Mouse (Mus musculus) bone marrow macrophage, adult 2 months (primary cell): ENCODE data around the gene Rnaseh1. TPM values are rescaled to one million over a fixed set of nuclear protein-coding genes. Genes with fewer than 3 reads are reported as not detected.

ENCODE experiments used
- H3K27ac ChIP-seq: 2 replicates; pipeline ENCODE4 v1.5.1; 2012; ENCODE audit warnings: low read depth, low read length; ENCODE audit not compliant: insufficient read depth
- H3K4me1 ChIP-seq: 2 replicates; pipeline ENCODE4 v1.6.1; 2012; ENCODE audit warnings: low read length; ENCODE audit not compliant: control insufficient read depth, insufficient read depth
- H3K4me3 ChIP-seq: 2 replicates; pipeline ENCODE4 v1.5.1; 2012; ENCODE audit warnings: mild to moderate bottlenecking, low read length, moderate library complexity; ENCODE audit not compliant: insufficient read depth
- CTCF ChIP-seq: IDR thresholded peaks from 2 replicates; pipeline ENCODE4 v1.5.1; 2012; ENCODE audit warnings: low read depth, mild to moderate bottlenecking, low read length, moderate library complexity
- POLR2A ChIP-seq: IDR thresholded peaks from 2 replicates; pipeline ENCODE4 v1.6.1; 2012; ENCODE audit warnings: mild to moderate bottlenecking, low read depth, low read length, borderline replicate concordance
- polyA plus RNA-seq: library from polyadenylated mRNA; stranded (reverse); fragments of >200 nt; gene quantifications from 2 replicates; pipeline ENCODE4 v1.2.4, GENCODE M21; 2012; ENCODE audit not compliant: missing spikeins, insufficient read depth, insufficient read length

Rnaseh1 gene
- polyA plus RNA-seq, 1 experiment: 16.0 TPM

- Histone ChIP-seq H3K4me1 (no peaks in the 10 kb centered on the region), H3K4me3 (no peak within 1 kb of the TSS), H3K27ac (no peak within 1 kb of the TSS)
Observed at GRCm38 (mm10) chr12:28623195-28623594, 26.2 kb upstream of the Rnaseh1 start, which contains the start of gene Colec11. Colec11 (minus strand) TSS chr12:28623377.

GRCm38 (mm10) chr12:28624251-28624650 is 25.2 kb upstream of the Rnaseh1 start:
- no peak overlapping the region for H3K27ac ChIP-seq
- no peaks in the 10 kb centered on the region for H3K4me1 ChIP-seq
- no peak overlapping the region for H3K4me3 ChIP-seq
- TF ChIP-seq POLR2A: no peak
- TF ChIP-seq CTCF: no peak

More at GRCm38 (mm10) chr12:28623195-28623594, 26.2 kb upstream of the Rnaseh1 start, which contains the start of gene Colec11:
- TF ChIP-seq POLR2A: no peak

GRCm38 (mm10) chr12:28625407-28625806 is 24.0 kb upstream of the Rnaseh1 start:
- Histone ChIP-seq H3K4me1 (no peaks in the 10 kb centered on the region), H3K4me3 (no peak overlapping the region), H3K27ac (no peak overlapping the region)
- TF ChIP-seq CTCF: no peak
- no peak for TF ChIP-seq POLR2A

- Histone ChIP-seq H3K4me3 (no peak overlapping the region), H3K4me1 (no peaks in the 10 kb centered on the region), H3K27ac (no peak overlapping the region)
- no peak for TF ChIP-seq CTCF
- TF ChIP-seq POLR2A: no peak
Observed at GRCm38 (mm10) chr12:28627092-28627491, 22.3 kb upstream of the Rnaseh1 start.

GRCm38 (mm10) chr12:28628436-28628835 is 21.0 kb upstream of the Rnaseh1 start:
- peaks cover 6% of the 10 kb centered on the region for H3K4me1 ChIP-seq
- H3K27ac ChIP-seq: no peak overlapping the region
- H3K4me3 ChIP-seq: no peak overlapping the region
- no peak for TF ChIP-seq CTCF
- TF ChIP-seq POLR2A: no peak

- H3K4me1 ChIP-seq: peaks cover 16% of the 10 kb centered on the region
- TF ChIP-seq POLR2A: no peak
- no peak for TF ChIP-seq CTCF
- peak overlapping the region; percentile 63 for H3K27ac ChIP-seq
- H3K4me3 ChIP-seq: peak overlapping the region; percentile 92
Observed at GRCm38 (mm10) chr12:28635058-28635534, 14.3 kb upstream of the Rnaseh1 start.

GRCm38 (mm10) chr12:28635535-28636476 is 13.6 kb upstream of the Rnaseh1 start, which contains the start of gene Rps7:
Rps7 (minus strand) TSS chr12:28635953.
- H3K4me1 ChIP-seq: peaks cover 16% of the 10 kb centered on the region
- peak within 1 kb of the TSS; percentile 92 for H3K4me3 ChIP-seq
- H3K27ac ChIP-seq: peak within 1 kb of the TSS; percentile 74
- TF ChIP-seq CTCF (no peak), POLR2A (no peak)

- TF ChIP-seq CTCF: no peak
- TF ChIP-seq POLR2A: no peak
- peak overlapping the region; percentile 86 for H3K4me3 ChIP-seq
- H3K4me1 ChIP-seq: peaks cover 16% of the 10 kb centered on the region
- no peak overlapping the region for H3K27ac ChIP-seq
Observed at GRCm38 (mm10) chr12:28636543-28636942, 12.9 kb upstream of the Rnaseh1 start.

- H3K27ac ChIP-seq: no peak overlapping the region
- H3K4me3 ChIP-seq: no peak overlapping the region
- TF ChIP-seq POLR2A: no peak
- TF ChIP-seq CTCF: no peak
- H3K4me1 ChIP-seq: peaks cover 10% of the 10 kb centered on the region
Observed at GRCm38 (mm10) chr12:28638778-28639177, 10.6 kb upstream of the Rnaseh1 start.

- no peak for TF ChIP-seq POLR2A
- TF ChIP-seq CTCF: no peak
- no peak overlapping the region for H3K4me3 ChIP-seq
- peaks cover 11% of the 10 kb centered on the region for H3K4me1 ChIP-seq
- H3K27ac ChIP-seq: no peak overlapping the region
Observed at GRCm38 (mm10) chr12:28662628-28663027, 13.2 kb downstream of the Rnaseh1 start.
